25 mouse cellular contexts compared by ENCODE assay signal in genomic region chr17:30128456-30128855, GRCm38 (mm10).
DNase-seq lines count a peak whose midpoint lies in the region; ATAC-seq and TF ChIP-seq lines count a peak whose summit lies in the region.
"Had no signal": no experiment of that assay in that cellular context is flagged by ENCODE, and none has a peak within 500 bp of the region (broad histone marks: within the 10 kb centered on the region; RNA-seq: fewer than 3 reads in every experiment).

No protein-coding gene starts in this region.

- no peak overlapping the region for H3K4me2 ChIP-seq in liver, embryonic 11.5 days
- H3K4me2 ChIP-seq: heart, embryonic 13.5 days; hindbrain, embryonic 14.5 days; liver, embryonic 15.5 days; lung, embryonic 14.5 days; midbrain, embryonic 11.5 days had no signal

- TF ChIP-seq CTCF in layer of hippocampus, adult 2 months (conservative IDR thresholded peaks at IDR 0.05), result no peak
- no peak for TF ChIP-seq CTCF in brain, embryonic 14.5 days (IDR thresholded peaks at IDR 0.05; ENCODE audit: borderline replicate concordance, extremely low read depth, insufficient read depth, insufficient read length)

- no peak for DNase-seq in layer of hippocampus, adult 2 months (ENCODE audit: low spot score in 2 of 2)
- DNase-seq in layer of hippocampus, postnatal 10 days (ENCODE audit: low spot score in 2 of 2), result no peak
- DNase-seq in brain, embryonic 14.5 days (ENCODE audit: low read depth), result peak; percentile 56
- peak; percentile 41 for DNase-seq in induced T-regulatory cell, adult 2 months (ENCODE audit: low read depth)
- no peak for DNase-seq in ovary, postnatal 14 days (ENCODE audit: low spot score)
- DNase-seq in B cell, adult 2 months, result no peak
- no peak for DNase-seq in liver, embryonic 11.5 days (ENCODE audit: low spot score)
- DNase-seq: adrenal gland, postnatal 25 days; cerebellum, adult 8-10 months; cerebellum, postnatal 36 days; gastrocnemius, adult 2 months; gastrocnemius, postnatal 36 days; heart, postnatal 10 days; kidney, adult 2 months; kidney, postnatal 4 days; liver; lung, embryonic 14.5 days; lung, postnatal 14 days; thymus, postnatal 4 days had no signal

- no peaks in the 10 kb centered on the region for H3K27me3 ChIP-seq in liver, embryonic 11.5 days (replicated peaks; ENCODE audit: control insufficient read depth, insufficient read depth, low read length)
- H3K27me3 ChIP-seq: heart, embryonic 13.5 days; liver, embryonic 15.5 days had no signal

- WGBS in liver, embryonic 11.5 days, result 87% methylated on average over 6 of the region's 6 CpGs

- peaks cover 4% of the 10 kb centered on the region; the same call in 1 of the 2 replicates for H3K4me1 ChIP-seq in liver, embryonic 11.5 days (replicated peaks; ENCODE audit: control insufficient read depth, insufficient read depth, low read length)

- peak; percentile 80 for ATAC-seq in CD4-positive, CD25-positive, alpha-beta regulatory T cell, adult 4 months
- ATAC-seq in liver, embryonic 11.5 days (replicated peaks; ENCODE audit: low FRiP score), result no peak

- no peak for TF ChIP-seq POLR2A in brain, embryonic 14.5 days (IDR thresholded peaks at IDR 0.05; ENCODE audit: borderline replicate concordance, extremely low read depth, insufficient read depth, insufficient read length, poor library complexity, severe bottlenecking)

- peak overlapping the region; percentile 33; the same call in 1 of the 2 replicates for H3K27ac ChIP-seq in layer of hippocampus, adult 2 months
- no peak overlapping the region for H3K27ac ChIP-seq in liver, embryonic 11.5 days (ENCODE audit: low read depth, low read length)
- H3K27ac ChIP-seq: gastrocnemius, adult 2 months; heart, embryonic 13.5 days; hindbrain, embryonic 14.5 days; kidney, postnatal 0 days; liver, embryonic 15.5 days had no signal

- no peaks in the 10 kb centered on the region for H3K9me3 ChIP-seq in liver, embryonic 11.5 days (ENCODE audit: control insufficient read depth, low read length)
- H3K9me3 ChIP-seq: heart, embryonic 13.5 days; liver, embryonic 15.5 days had no signal

- H3K4me3 ChIP-seq in layer of hippocampus, adult 2 months, result no peak overlapping the region
- H3K4me3 ChIP-seq in liver, embryonic 11.5 days (ENCODE audit: low read depth, low read length), result no peak overlapping the region
- H3K4me3 ChIP-seq: gastrocnemius, adult 2 months; heart, embryonic 13.5 days; liver, embryonic 15.5 days had no signal

- no peaks in the 10 kb centered on the region for H3K36me3 ChIP-seq in liver, embryonic 11.5 days (ENCODE audit: control insufficient read depth, insufficient read depth, low read length)

- H3K9ac ChIP-seq in liver, embryonic 11.5 days (ENCODE audit: low read depth, low read length), result no peak overlapping the region
- H3K9ac ChIP-seq: hindbrain, embryonic 14.5 days; liver, embryonic 15.5 days; lung, embryonic 14.5 days had no signal

Comparison
In these comparisons a context has a peak if more than half of its experiments do, and no peak if none do; other contexts are left out.
1. DNase-seq: peak in brain, embryonic 14.5 days (single experiment) and induced T-regulatory cell, adult 2 months (single experiment); none in layer of hippocampus, adult 2 months (0 of 2), layer of hippocampus, postnatal 10 days (0 of 2), ovary, postnatal 14 days (single experiment), B cell, adult 2 months (0 of 2) and liver, embryonic 11.5 days (single experiment).